9 mouse cellular contexts compared by ENCODE assay signal in the genomic region with DNA sequence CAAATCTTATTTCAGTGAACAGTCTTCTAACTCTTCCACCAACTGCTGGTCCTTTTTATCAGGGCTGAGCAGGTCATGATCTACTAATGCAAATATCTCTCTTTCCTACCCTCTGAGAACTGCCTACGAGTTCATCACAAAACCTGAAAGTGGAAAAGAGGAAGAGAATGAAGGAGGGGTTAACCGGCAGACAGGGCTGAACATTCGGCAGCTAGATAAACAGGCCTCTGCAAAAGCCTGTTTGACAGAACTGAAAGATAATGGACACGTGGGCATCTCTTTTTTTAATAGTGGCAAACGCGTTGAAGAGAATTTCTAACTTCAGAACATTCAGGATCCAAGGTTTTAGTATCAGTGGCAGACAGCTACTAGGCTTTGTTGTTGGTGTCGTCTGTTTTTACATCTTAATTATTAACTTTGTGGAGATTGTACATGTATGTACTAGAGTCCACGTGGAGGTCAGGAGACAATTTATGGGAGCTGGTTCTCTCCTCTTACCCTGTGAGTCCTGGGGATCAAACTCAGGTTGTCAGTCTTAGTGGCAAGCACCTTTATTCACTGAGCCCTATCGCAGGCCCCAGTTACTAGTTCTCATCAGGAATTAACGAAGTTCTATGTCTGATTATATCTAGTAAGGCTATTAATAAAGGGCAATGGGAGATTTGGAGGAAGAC. TPM values are rescaled to one million over a fixed set of nuclear protein-coding genes. Genes with fewer than 3 reads are reported as not detected.
DNase-seq lines count a peak whose midpoint lies in the region; ATAC-seq and TF ChIP-seq lines count a peak whose summit lies in the region.
"Had no signal": no experiment of that assay in that cellular context is flagged by ENCODE, and none has a peak within 500 bp of the region (broad histone marks: within the 10 kb centered on the region; RNA-seq: fewer than 3 reads in every experiment).

No protein-coding gene starts in this region.

- ATAC-seq in embryonic facial prominence, embryonic 15.5 days (ENCODE audit: insufficient number of reproducible peaks, low FRiP score, low TSS enrichment, low read depth) = no peak
- ATAC-seq in liver, embryonic 11.5 days (replicated peaks; ENCODE audit: low FRiP score) = peak; percentile 77
- ATAC-seq in cerebellum, adult (ENCODE audit: insufficient number of reproducible peaks, low FRiP score, low TSS enrichment) = no peak
- no peak for ATAC-seq in inflammation-experienced regulatory T-cells, adult 6 months

- no peaks in the 10 kb centered on the region for H3K27me3 ChIP-seq in embryonic facial prominence, embryonic 15.5 days
- no peaks in the 10 kb centered on the region for H3K27me3 ChIP-seq in liver, embryonic 11.5 days (replicated peaks; ENCODE audit: control insufficient read depth, insufficient read depth, low read length)
- no peaks in the 10 kb centered on the region for H3K27me3 ChIP-seq in small intestine, adult 2 months (ENCODE audit: control insufficient read depth, insufficient read depth, low read length)

- no peak for TF ChIP-seq POLR2A in small intestine, adult 2 months (IDR thresholded peaks at IDR 0.05; ENCODE audit: low read depth, low read length)

- H3K9me3 ChIP-seq in embryonic facial prominence, embryonic 15.5 days (replicated peaks) = no peaks in the 10 kb centered on the region
- no peaks in the 10 kb centered on the region for H3K9me3 ChIP-seq in liver, embryonic 11.5 days (ENCODE audit: control insufficient read depth, low read length)

- peak; percentile 35 for DNase-seq in lung, postnatal 25 days (ENCODE audit: low spot score)
- DNase-seq in lung, postnatal 36 days = no peak
- no peak for DNase-seq in liver, embryonic 11.5 days (ENCODE audit: low spot score)
- DNase-seq in gastrocnemius, postnatal 4 days (ENCODE audit: low spot score in 2 of 2) = no peak
- DNase-seq: lung, adult 18-20 months had no signal

- TF ChIP-seq CTCF in small intestine, adult 2 months (IDR thresholded peaks at IDR 0.05; ENCODE audit: extremely low read depth, insufficient read length, insufficient replicate concordance, low read depth, low read length) = no peak

- peak overlapping the region; percentile 87; the same call in 1 of the 2 replicates for H3K4me2 ChIP-seq in embryonic facial prominence, embryonic 15.5 days (replicated peaks)
- peak overlapping the region; percentile 75 for H3K4me2 ChIP-seq in liver, embryonic 11.5 days

- no peaks in the 10 kb centered on the region for H3K36me3 ChIP-seq in embryonic facial prominence, embryonic 15.5 days
- no peaks in the 10 kb centered on the region for H3K36me3 ChIP-seq in liver, embryonic 11.5 days (ENCODE audit: control insufficient read depth, insufficient read depth, low read length)
- H3K36me3 ChIP-seq in small intestine, adult 2 months (ENCODE audit: control insufficient read depth, insufficient read depth, low read length) = no peaks in the 10 kb centered on the region

- H3K4me3 ChIP-seq in embryonic facial prominence, embryonic 15.5 days (replicated peaks) = no peak overlapping the region
- peak overlapping the region; percentile 98 for H3K4me3 ChIP-seq in liver, embryonic 11.5 days (ENCODE audit: low read depth, low read length)
- H3K4me3 ChIP-seq in small intestine, adult 2 months (ENCODE audit: low read depth, low read length) = no peak overlapping the region

- peaks cover 13% of the 10 kb centered on the region for H3K4me1 ChIP-seq in embryonic facial prominence, embryonic 15.5 days
- peaks cover 49% of the 10 kb centered on the region for H3K4me1 ChIP-seq in liver, embryonic 11.5 days (replicated peaks; ENCODE audit: control insufficient read depth, insufficient read depth, low read length)
- peaks cover 14% of the 10 kb centered on the region for H3K4me1 ChIP-seq in small intestine, adult 2 months (ENCODE audit: control insufficient read depth, insufficient read depth, insufficient read length, low read length)

- no peak overlapping the region for H3K27ac ChIP-seq in embryonic facial prominence, embryonic 15.5 days (replicated peaks)
- H3K27ac ChIP-seq in liver, embryonic 11.5 days (ENCODE audit: low read depth, low read length) = peak overlapping the region; percentile 81
- peak overlapping the region; percentile 15; the same call in 1 of the 2 replicates for H3K27ac ChIP-seq in small intestine, adult 2 months (ENCODE audit: insufficient read depth, low read depth, low read length)

- no peak overlapping the region for H3K9ac ChIP-seq in embryonic facial prominence, embryonic 15.5 days
- peak overlapping the region; percentile 42 for H3K9ac ChIP-seq in liver, embryonic 11.5 days (ENCODE audit: low read depth, low read length)

- WGBS in embryonic facial prominence, embryonic 15.5 days = 76% methylated on average over 10 of the region's 10 CpGs
- 23% methylated on average over 10 of the region's 10 CpGs for WGBS in liver, embryonic 11.5 days
- 26% methylated on average over 10 of the region's 10 CpGs for WGBS in small intestine, adult 2 months

RNA-seq across cellular contexts. Expression of gene Smap2, which starts 2.3 kb away (rescaled TPM):
- polyA plus RNA-seq in embryonic facial prominence, embryonic 15.5 days (2015; fragmentation: Nextera tagmentation; extraction: Ambion mirVana) = 14.9 and 15.7 TPM in 2 replicates
- 38.8 and 42.3 TPM in 2 replicates for polyA plus RNA-seq in liver, embryonic 11.5 days (2014; fragmentation: Nextera tagmentation; extraction: Ambion mirVana)
- polyA plus RNA-seq in small intestine, adult 2 months (2012; rRNA removed) = 12.1 and 28.1 TPM in 2 replicates
- polyA plus RNA-seq in inflammation-experienced regulatory T-cells, adult 6 months (2017; shearing (Covaris generic)) = 10 to 100 TPM; 39.3 to 42.2 (median 40.5) TPM
- total RNA-seq in gastrocnemius, postnatal 4 days (2021) = 10 to 100 TPM; 22.1 to 25.7 TPM

RNA-seq across cellular contexts. Expression of gene Col9a2, which starts 24.5 kb away (rescaled TPM):
- 67.2 and 97.9 TPM in 2 replicates for polyA plus RNA-seq in embryonic facial prominence, embryonic 15.5 days (2015; fragmentation: Nextera tagmentation; extraction: Ambion mirVana)
- polyA plus RNA-seq in liver, embryonic 11.5 days (2014; fragmentation: Nextera tagmentation; extraction: Ambion mirVana) = 1.9 and 2.9 TPM in 2 replicates
- 0.18 and 0.53 TPM in 2 replicates for polyA plus RNA-seq in small intestine, adult 2 months (2012; rRNA removed)
- polyA plus RNA-seq in inflammation-experienced regulatory T-cells, adult 6 months (2017; shearing (Covaris generic)) = not detected
- 1 to 10 TPM; 2.2 to 3.8 TPM for total RNA-seq in gastrocnemius, postnatal 4 days (2021)

Comparison
In these comparisons a context has a peak if more than half of its experiments do, and no peak if none do; other contexts are left out.
1. RNA of gene Col9a2, which starts 24.5 kb away (polyA plus RNA-seq): 67.2 to 97.9 TPM in embryonic facial prominence, embryonic 15.5 days; 1.9 to 2.9 TPM in liver, embryonic 11.5 days, 0.18 to 0.53 TPM in small intestine, adult 2 months and not detected in inflammation-experienced regulatory T-cells, adult 6 months; every median in the first group is over 10 times any median in the second.